Mouse (Mus musculus) heart, embryonic 14.5 days (tissue): ENCODE measurements at regions not wholly inside any gene's neighbourhood (a gene's known extent, or its start where the extent isn't known, plus 50 kb on each side); places are given as distances from the start of the nearest gene placed in this dataset.

ENCODE experiments used
- ATAC-seq: fragments of 200-750 bp; cut with Nextera tagmentation; 2 replicates; pipeline ENCODE4 v1.8.0; 2017; ENCODE audit warnings: low read depth, moderate TSS enrichment; ENCODE audit not compliant: insufficient number of reproducible peaks, insufficient read depth, low FRiP score
- H3K27ac ChIP-seq, 2 experiments: fragments of 200-500 bp in 1 of 2; fragments of 300-500 bp in 1 of 2; sonication (generic) in 1 of 2; replicated peaks in 1 of 2; 2 replicates each; pipeline ENCODE4 v1.5.1; 2012 to 2014; ENCODE audit warnings: low read depth in 2 of 2, low read length in 2 of 2, control low read depth in 1 of 2, mild to moderate bottlenecking in 1 of 2, mixed read lengths in 1 of 2; ENCODE audit not compliant: control insufficient read depth in 1 of 2, insufficient read depth in 1 of 2
- H3K27me3 ChIP-seq: fragments of 300-500 bp; sonication (generic); 2 replicates; pipeline ENCODE4 v1.6.1; 2014; ENCODE audit warnings: mild to moderate bottlenecking, low read length, control low read depth; ENCODE audit not compliant: control insufficient read depth, insufficient read depth
- H3K36me3 ChIP-seq: fragments of 300-500 bp; sonication (generic); 2 replicates; pipeline ENCODE4 v1.6.1; 2014; ENCODE audit warnings: mild to moderate bottlenecking, control low read depth, low read length, mixed read lengths; ENCODE audit not compliant: control insufficient read depth, insufficient read depth
- H3K4me1 ChIP-seq, 2 experiments: fragments of 200-500 bp in 1 of 2; fragments of 300-500 bp in 1 of 2; sonication (generic) in 1 of 2; 2 replicates each; pipeline ENCODE4 v1.6.1; 2012 to 2014; ENCODE audit warnings: low read length in 2 of 2, control low read depth in 1 of 2, mixed read lengths in 1 of 2; ENCODE audit not compliant: control insufficient read depth in 2 of 2, insufficient read depth in 2 of 2
- H3K4me2 ChIP-seq: fragments of 300-500 bp; sonication (generic); 2 replicates; pipeline ENCODE4 v1.6.1; 2014; ENCODE audit warnings: mild to moderate bottlenecking, low read length
- H3K4me3 ChIP-seq, 2 experiments: fragments of 200-500 bp in 1 of 2; fragments of 300-500 bp in 1 of 2; sonication (generic) in 1 of 2; 2 replicates each; pipeline ENCODE4 v1.5.1; 2012 to 2014; ENCODE audit warnings: low read length in 2 of 2, mild to moderate bottlenecking in 2 of 2, control low read depth in 1 of 2, low read depth in 1 of 2, moderate library complexity in 1 of 2; ENCODE audit not compliant: control insufficient read depth in 1 of 2, insufficient read depth in 1 of 2
- H3K9ac ChIP-seq: fragments of 300-500 bp; sonication (generic); 2 replicates; pipeline ENCODE4 v1.6.1; 2014; ENCODE audit warnings: mild to moderate bottlenecking, low read length
- H3K9me3 ChIP-seq: fragments of 300-500 bp; sonication (generic); 2 replicates; pipeline ENCODE4 v1.6.1; 2016; ENCODE audit warnings: low read length, control low read depth; ENCODE audit not compliant: control insufficient read depth
- WGBS: fragments of 180-500 bp; shearing (Covaris S2); extraction: QIAGEN DNeasy Blood & Tissue Kit; methylation state at CpG from one replicate; pipeline ENCODE4 v1.1.7; 2014; 5-methylcytosine and 5-hydroxymethylcytosine counted together

GRCm38 (mm10) chr8:49101156-49101555 lies 257.4 kb upstream of the Tenm3 start:
- no peaks in the 10 kb centered on the region for H3K36me3 ChIP-seq
- H3K4me2 ChIP-seq: no peak overlapping the region
- H3K27me3 ChIP-seq: no peaks in the 10 kb centered on the region
- no peak overlapping the region for H3K4me3 ChIP-seq
- no peak for ATAC-seq
- H3K9me3 ChIP-seq: 0 out of 2 replicates have a peak, but pooled peaks cover 7% of the 10 kb centered on the region
- whole genome bisulfite sequencing: 84% methylated on average over 7 of the region's 7 CpGs
- H3K27ac ChIP-seq: no peak overlapping the region
- no peak overlapping the region for H3K9ac ChIP-seq
- H3K4me1 ChIP-seq: no peaks in the 10 kb centered on the region

- no peak overlapping the region for H3K9ac ChIP-seq
- ATAC-seq: no peak
- no peaks in the 10 kb centered on the region for H3K9me3 ChIP-seq
- no peaks in the 10 kb centered on the region for H3K27me3 ChIP-seq
- WGBS: 76% methylated on average over 6 of the region's 6 CpGs
- no peak overlapping the region for H3K4me3 ChIP-seq
- no peaks in the 10 kb centered on the region for H3K36me3 ChIP-seq
- no peak overlapping the region for H3K27ac ChIP-seq
- no peak overlapping the region for H3K4me2 ChIP-seq
- H3K4me1 ChIP-seq: no peaks in the 10 kb centered on the region
Measured at GRCm38 (mm10) chr8:49084191-49084875, 240.6 kb upstream of the Tenm3 start.

- no peak overlapping the region for H3K4me3 ChIP-seq
- no peaks in the 10 kb centered on the region for H3K4me1 ChIP-seq
- no peak overlapping the region for H3K9ac ChIP-seq
- no peaks in the 10 kb centered on the region for H3K27me3 ChIP-seq
- WGBS: 78% methylated on average over 5 of the region's 5 CpGs
- no peak for ATAC-seq
- no peak overlapping the region for H3K27ac ChIP-seq
- H3K9me3 ChIP-seq: no peaks in the 10 kb centered on the region
- H3K36me3 ChIP-seq: no peaks in the 10 kb centered on the region
- no peak overlapping the region for H3K4me2 ChIP-seq
Measured at GRCm38 (mm10) chr8:49069451-49069850, 225.7 kb upstream of the Tenm3 start.

- Histone ChIP-seq H3K36me3 (no peaks in the 10 kb centered on the region), H3K4me1 (no peaks in the 10 kb centered on the region), H3K4me3 (no peak overlapping the region), H3K27me3 (no peaks in the 10 kb centered on the region), H3K9ac (no peak overlapping the region), H3K4me2 (no peak overlapping the region), H3K9me3 (no peaks in the 10 kb centered on the region), H3K27ac (no peak overlapping the region)
- WGBS: 38% methylated on average over 3 of the region's 3 CpGs
- ATAC-seq: no peak
Measured at GRCm38 (mm10) chr8:49063256-49063655, 219.5 kb upstream of the Tenm3 start.

GRCm38 (mm10) chr8:49043236-49043635 lies 199.5 kb upstream of the Tenm3 start:
- WGBS: 72% methylated on average over 6 of the region's 6 CpGs
- Histone ChIP-seq H3K36me3 (no peaks in the 10 kb centered on the region), H3K9me3 (no peaks in the 10 kb centered on the region), H3K4me3 (no peak overlapping the region), H3K4me1 (no peaks in the 10 kb centered on the region), H3K27ac (no peak overlapping the region), H3K4me2 (no peak overlapping the region), H3K9ac (no peak overlapping the region), H3K27me3 (no peaks in the 10 kb centered on the region)
- ATAC-seq: no peak

- H3K9me3 ChIP-seq: no peaks in the 10 kb centered on the region
- no peak overlapping the region for H3K27ac ChIP-seq
- H3K4me1 ChIP-seq: no peaks in the 10 kb centered on the region
- no peak overlapping the region for H3K9ac ChIP-seq
- WGBS: 76% methylated on average over 5 of the region's 5 CpGs
- H3K4me3 ChIP-seq: no peak overlapping the region
- ATAC-seq: no peak
- no peaks in the 10 kb centered on the region for H3K36me3 ChIP-seq
- H3K4me2 ChIP-seq: no peak overlapping the region
- no peaks in the 10 kb centered on the region for H3K27me3 ChIP-seq
Measured at GRCm38 (mm10) chr8:49035970-49036700, 192.4 kb upstream of the Tenm3 start.

- Histone ChIP-seq H3K9me3 (no peaks in the 10 kb centered on the region), H3K36me3 (no peaks in the 10 kb centered on the region), H3K9ac (no peak overlapping the region), H3K4me1 (no peaks in the 10 kb centered on the region), H3K4me3 (no peak overlapping the region), H3K4me2 (no peak overlapping the region), H3K27ac (no peak overlapping the region), H3K27me3 (no peaks in the 10 kb centered on the region)
- no peak for ATAC-seq
- 45% methylated on average over 8 of the region's 8 CpGs for WGBS
Measured at GRCm38 (mm10) chr8:49035519-49035918, 191.8 kb upstream of the Tenm3 start.
